Mouse (Mus musculus): ENCODE results near the gene Gm17174. TPM values are rescaled to one million over a fixed set of nuclear protein-coding genes. Genes with fewer than 3 reads are reported as not detected.
"Not testable (repeated sequence)": the region's sequence is repeated elsewhere in the genome, so short reads cannot be mapped to it uniquely, and the experiment has no call there.

Gene Gm17174
- not detected in 2 replicates for total RNA-seq (2014; rRNA removed; ENCODE audit: low replicate concordance)
- not detected in 2 replicates for polyA plus RNA-seq (2015; fragmentation: Nextera tagmentation; extraction: Ambion mirVana)

DNA sequence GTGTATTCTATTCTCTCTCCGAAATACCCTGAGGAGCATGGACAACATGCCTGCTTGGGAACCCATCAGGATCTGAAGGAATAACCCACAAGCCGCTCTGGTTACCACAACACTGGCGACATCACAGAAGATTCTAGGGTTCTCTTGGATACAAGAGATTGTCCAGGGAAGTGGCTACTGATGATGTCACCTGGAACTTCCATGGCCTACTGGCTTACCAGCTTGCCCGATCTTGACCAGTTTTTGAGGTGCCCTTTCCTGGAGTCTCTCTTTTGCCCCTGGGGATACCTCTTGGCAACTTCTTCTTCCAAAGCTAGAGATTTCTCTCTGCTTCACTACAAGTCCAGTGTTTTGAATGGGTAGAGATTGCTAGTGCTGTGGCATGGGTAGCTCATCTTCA, at the start of gene Gm17174:
Gm17174 (minus strand) TSS at position 101 of the 400 bp plus-strand sequence.
- H3K4me1 ChIP-seq (ENCODE audit: control insufficient read depth, insufficient read depth); DNase-seq (ENCODE audit: low spot score); H3K27ac ChIP-seq (ENCODE audit: low read depth); ATAC-seq (ENCODE audit: insufficient read depth, low read depth); H3K9ac ChIP-seq (replicated peaks; ENCODE audit: low read depth, low read length); H3K36me3 ChIP-seq (replicated peaks; ENCODE audit: control insufficient read depth, insufficient read depth, low read length); H3K4me2 ChIP-seq (ENCODE audit: low read depth, low read length); H3K9me3 ChIP-seq (replicated peaks; ENCODE audit: control insufficient read depth, low read length); H3K4me3 ChIP-seq (ENCODE audit: low read depth, low read length); H3K27me3 ChIP-seq (ENCODE audit: control insufficient read depth, insufficient read depth, low read length): not testable (repeated sequence)
- 76% methylated on average over 4 of the region's 4 CpGs for WGBS

DNA sequence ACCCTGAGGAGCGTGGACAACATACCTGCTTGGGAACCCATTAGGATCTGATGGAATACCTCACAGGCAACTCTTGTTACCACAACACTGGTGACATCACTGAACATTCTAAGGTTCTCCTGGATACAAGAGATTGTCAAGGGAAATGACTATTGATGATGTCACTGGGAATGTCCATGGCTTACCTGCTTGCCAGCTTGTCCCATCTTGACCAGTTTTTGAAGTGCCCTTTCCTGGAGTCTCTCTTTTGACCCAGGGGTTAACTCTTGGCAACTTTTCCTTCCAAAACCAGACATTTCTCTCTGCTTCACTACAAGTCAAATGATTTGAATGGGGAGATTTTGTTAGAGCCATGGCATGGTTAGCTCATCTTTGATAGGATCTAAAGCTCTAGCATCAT, 43.6 kb upstream of the Gm17174 start, which contains the start of gene Gm4181:
Gm4181 (minus strand) TSS at position 101 of the 400 bp plus-strand sequence.
- ATAC-seq (ENCODE audit: insufficient read depth, low read depth); H3K9ac ChIP-seq (replicated peaks; ENCODE audit: low read depth, low read length); H3K27me3 ChIP-seq (ENCODE audit: control insufficient read depth, insufficient read depth, low read length); DNase-seq (ENCODE audit: low spot score); H3K36me3 ChIP-seq (replicated peaks; ENCODE audit: control insufficient read depth, insufficient read depth, low read length); H3K9me3 ChIP-seq (replicated peaks; ENCODE audit: control insufficient read depth, low read length); H3K4me3 ChIP-seq (ENCODE audit: low read depth, low read length); H3K27ac ChIP-seq (ENCODE audit: low read depth); H3K4me1 ChIP-seq (ENCODE audit: control insufficient read depth, insufficient read depth); H3K4me2 ChIP-seq (ENCODE audit: low read depth, low read length): not testable (repeated sequence)
- 63% methylated on average over 1 of the region's 1 CpGs for WGBS

DNA sequence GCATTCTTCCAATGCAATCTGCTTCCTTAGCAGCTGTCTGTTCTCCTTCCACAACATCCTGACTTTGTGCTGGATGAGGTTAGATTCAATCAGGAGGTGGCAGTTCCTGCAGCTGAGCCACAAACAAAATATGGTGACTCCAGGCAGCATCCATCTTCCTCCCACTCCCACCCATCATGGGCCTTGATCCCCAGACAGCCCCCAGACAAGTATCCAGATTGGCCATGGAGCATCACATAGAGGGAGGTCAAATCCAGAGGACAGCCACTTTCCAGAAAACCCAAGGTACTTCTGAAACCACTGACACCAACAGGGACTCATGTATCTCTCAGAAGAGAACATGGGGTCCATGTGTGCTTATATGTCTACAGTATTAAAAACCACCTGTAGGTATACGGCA, 40.5 kb upstream of the Gm17174 start:
- not testable (repeated sequence) for DNase-seq (ENCODE audit: low spot score); H3K4me2 ChIP-seq (ENCODE audit: low read depth, low read length); H3K4me3 ChIP-seq (ENCODE audit: low read depth, low read length); H3K4me1 ChIP-seq (ENCODE audit: control insufficient read depth, insufficient read depth); H3K9me3 ChIP-seq (replicated peaks; ENCODE audit: control insufficient read depth, low read length); H3K27ac ChIP-seq (ENCODE audit: low read depth); H3K36me3 ChIP-seq (replicated peaks; ENCODE audit: control insufficient read depth, insufficient read depth, low read length); H3K9ac ChIP-seq (replicated peaks; ENCODE audit: low read depth, low read length); ATAC-seq (ENCODE audit: insufficient read depth, low read depth); H3K27me3 ChIP-seq (ENCODE audit: control insufficient read depth, insufficient read depth, low read length)
- WGBS, result 81% methylated on average over 1 of the region's 1 CpGs

DNA sequence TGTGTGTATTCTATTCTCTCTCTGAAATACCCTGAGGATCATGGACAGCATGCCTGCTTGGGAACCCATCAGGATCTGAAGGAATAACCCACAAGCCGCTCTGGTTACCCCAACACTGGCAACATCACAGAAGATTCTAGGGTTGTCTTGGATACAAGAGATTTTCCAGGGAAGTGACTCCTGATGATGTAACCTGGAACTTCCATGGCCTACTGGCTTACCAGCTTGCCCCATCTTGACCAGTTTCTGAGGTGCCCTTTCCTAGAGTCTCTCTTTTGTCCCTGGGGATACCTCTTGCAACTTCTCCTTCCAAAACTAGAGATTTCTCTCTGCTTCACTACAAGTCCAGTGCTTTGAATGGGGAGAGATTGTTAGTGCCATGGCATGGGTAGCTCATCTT, 19.3 kb upstream of the Gm17174 start, which contains the start of gene Gm17078:
Gm17078 (minus strand) TSS at position 101 of the 400 bp plus-strand sequence.
- Histone ChIP-seq H3K4me2 (ENCODE audit: low read depth, low read length) (no peak within 1 kb of the TSS), H3K4me3 (ENCODE audit: low read depth, low read length) (no peak within 1 kb of the TSS), H3K4me1 (ENCODE audit: control insufficient read depth, insufficient read depth) (no peaks in the 10 kb centered on the region), H3K36me3 (replicated peaks; ENCODE audit: control insufficient read depth, insufficient read depth, low read length) (no peaks in the 10 kb centered on the region), H3K27me3 (ENCODE audit: control insufficient read depth, insufficient read depth, low read length) (no peaks in the 10 kb centered on the region), H3K9me3 (replicated peaks; ENCODE audit: control insufficient read depth, low read length) (no peaks in the 10 kb centered on the region), H3K27ac (ENCODE audit: low read depth) (no peak within 1 kb of the TSS), H3K9ac (replicated peaks; ENCODE audit: low read depth, low read length) (no peak within 1 kb of the TSS)
- TF ChIP-seq CTCF (IDR thresholded peaks at IDR 0.05; ENCODE audit: low read depth), result no peak
- no peak for TF ChIP-seq EP300 (IDR thresholded peaks at IDR 0.05; ENCODE audit: low read depth)
- DNase-seq (ENCODE audit: low spot score), result no peak
- 52% methylated on average over 1 of the region's 1 CpGs for WGBS
- no peak for ATAC-seq (ENCODE audit: insufficient read depth, low read depth)

DNA sequence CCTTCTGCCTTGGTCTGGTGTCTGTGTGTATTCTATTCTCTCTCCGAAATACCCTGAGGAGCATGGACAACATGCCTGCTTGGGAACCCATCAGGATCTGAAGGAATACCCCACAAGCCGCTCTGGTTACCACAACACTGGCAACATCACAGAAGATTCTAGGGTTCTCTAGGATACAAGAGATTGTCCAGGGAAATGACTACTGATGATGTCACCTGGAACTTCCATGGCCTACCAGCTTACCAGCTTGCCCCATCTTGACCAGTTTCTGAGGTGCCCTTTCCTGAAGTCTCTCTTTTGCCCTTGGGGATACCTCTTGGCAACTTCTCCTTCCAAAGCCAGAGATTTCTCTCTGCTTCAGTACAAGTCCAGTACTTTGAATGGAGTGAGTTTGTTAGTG, 18.0 kb downstream of the Gm17174 start, which contains the start of gene Gm17175:
Gm17175 (minus strand) TSS at position 101 of the 400 bp plus-strand sequence.
- 84% methylated on average over 2 of the region's 2 CpGs for WGBS
- DNase-seq (ENCODE audit: low spot score); H3K4me3 ChIP-seq (ENCODE audit: low read depth, low read length); H3K27ac ChIP-seq (ENCODE audit: low read depth); H3K36me3 ChIP-seq (replicated peaks; ENCODE audit: control insufficient read depth, insufficient read depth, low read length); H3K4me2 ChIP-seq (ENCODE audit: low read depth, low read length); H3K27me3 ChIP-seq (ENCODE audit: control insufficient read depth, insufficient read depth, low read length); ATAC-seq (ENCODE audit: insufficient read depth, low read depth); H3K9me3 ChIP-seq (replicated peaks; ENCODE audit: control insufficient read depth, low read length); H3K4me1 ChIP-seq (ENCODE audit: control insufficient read depth, insufficient read depth); H3K9ac ChIP-seq (replicated peaks; ENCODE audit: low read depth, low read length): not testable (repeated sequence)

DNA sequence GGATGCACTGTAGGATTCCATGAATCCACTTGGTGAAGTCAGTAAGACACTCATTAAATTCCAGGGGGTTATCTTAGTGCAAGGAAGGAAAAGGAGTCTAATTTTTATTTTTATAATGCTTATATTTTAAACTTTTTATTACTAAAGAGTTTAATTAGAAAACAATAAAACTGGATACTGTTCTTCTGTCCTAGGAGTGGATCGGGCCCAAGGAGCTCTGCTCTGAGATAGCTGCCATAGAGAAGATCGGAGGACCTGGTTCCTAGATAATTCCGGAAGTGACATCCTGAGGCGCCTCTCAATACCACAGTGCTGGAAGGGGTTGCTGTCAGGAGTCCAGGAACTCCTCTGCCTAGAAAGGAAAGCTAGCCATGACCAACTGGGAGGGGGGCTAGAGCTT, 39.4 kb downstream of the Gm17174 start, which contains the start of gene Gm5622:
Gm5622 (plus strand) TSS at position 301 of the 400 bp plus-strand sequence.
- no peaks in the 10 kb centered on the region for H3K36me3 ChIP-seq (replicated peaks; ENCODE audit: control insufficient read depth, insufficient read depth, low read length)
- H3K4me1 ChIP-seq (ENCODE audit: control insufficient read depth, insufficient read depth), result no peaks in the 10 kb centered on the region
- H3K4me2 ChIP-seq (ENCODE audit: low read depth, low read length), result no peak within 1 kb of the TSS
- no peaks in the 10 kb centered on the region for H3K9me3 ChIP-seq (replicated peaks; ENCODE audit: control insufficient read depth, low read length)
- 80% methylated on average over 4 of the region's 4 CpGs for WGBS
- H3K4me3 ChIP-seq (ENCODE audit: low read depth, low read length), result no peak within 1 kb of the TSS
- H3K27me3 ChIP-seq (ENCODE audit: control insufficient read depth, insufficient read depth, low read length), result no peaks in the 10 kb centered on the region
- DNase-seq (ENCODE audit: low spot score) (no peak), ATAC-seq (ENCODE audit: insufficient read depth, low read depth) (no peak)
- no peak within 1 kb of the TSS for H3K27ac ChIP-seq (ENCODE audit: low read depth)
- TF ChIP-seq EP300 (IDR thresholded peaks at IDR 0.05; ENCODE audit: low read depth), result no peak
- no peak for TF ChIP-seq CTCF (IDR thresholded peaks at IDR 0.05; ENCODE audit: low read depth)
- no peak within 1 kb of the TSS for H3K9ac ChIP-seq (replicated peaks; ENCODE audit: low read depth, low read length)

Other genes starting within 250 kb of the Gm17174 start
- not detected in 2 replicates for gene Gm7247, start 230.4 kb downstream of the Gm17174 start, total RNA-seq (2014; rRNA removed; ENCODE audit: low replicate concordance)
- gene Gm7247, start 230.4 kb downstream of the Gm17174 start, polyA plus RNA-seq (2015; fragmentation: Nextera tagmentation; extraction: Ambion mirVana), result not detected in 2 replicates
- gene Vmn2r88, start 181.3 kb downstream of the Gm17174 start, total RNA-seq (2014; rRNA removed; ENCODE audit: low replicate concordance), result not detected in 2 replicates
- gene Vmn2r88, start 181.3 kb downstream of the Gm17174 start, polyA plus RNA-seq (2015; fragmentation: Nextera tagmentation; extraction: Ambion mirVana), result not detected in 2 replicates
- not detected in 2 replicates for gene Vmn2r89, start 140.3 kb downstream of the Gm17174 start, total RNA-seq (2014; rRNA removed; ENCODE audit: low replicate concordance)
- not detected in 2 replicates for gene Vmn2r89, start 140.3 kb downstream of the Gm17174 start, polyA plus RNA-seq (2015; fragmentation: Nextera tagmentation; extraction: Ambion mirVana)
- not detected in 2 replicates for gene Gm5622, start 39.3 kb downstream of the Gm17174 start, total RNA-seq (2014; rRNA removed; ENCODE audit: low replicate concordance)
- gene Gm5622, start 39.3 kb downstream of the Gm17174 start, polyA plus RNA-seq (2015; fragmentation: Nextera tagmentation; extraction: Ambion mirVana), result not detected in 2 replicates
- gene Gm17175, start 18.1 kb downstream of the Gm17174 start, total RNA-seq (2014; rRNA removed; ENCODE audit: low replicate concordance), result not detected in 2 replicates
- gene Gm17175, start 18.1 kb downstream of the Gm17174 start, polyA plus RNA-seq (2015; fragmentation: Nextera tagmentation; extraction: Ambion mirVana), result not detected in 2 replicates
- not detected in 2 replicates for gene Gm17078, start 19.2 kb upstream of the Gm17174 start, total RNA-seq (2014; rRNA removed; ENCODE audit: low replicate concordance)
- gene Gm17078, start 19.2 kb upstream of the Gm17174 start, polyA plus RNA-seq (2015; fragmentation: Nextera tagmentation; extraction: Ambion mirVana), result not detected in 2 replicates
- gene Gm4181, start 43.5 kb upstream of the Gm17174 start, total RNA-seq (2014; rRNA removed; ENCODE audit: low replicate concordance), result not detected in 2 replicates
- gene Gm4181, start 43.5 kb upstream of the Gm17174 start, polyA plus RNA-seq (2015; fragmentation: Nextera tagmentation; extraction: Ambion mirVana), result not detected in 2 replicates
- gene Gm17079, start 103.3 kb upstream of the Gm17174 start, total RNA-seq (2014; rRNA removed; ENCODE audit: low replicate concordance), result not detected in 2 replicates
- gene Gm17079, start 103.3 kb upstream of the Gm17174 start, polyA plus RNA-seq (2015; fragmentation: Nextera tagmentation; extraction: Ambion mirVana), result not detected in 2 replicates
- gene Gm5800, start 125.0 kb upstream of the Gm17174 start, total RNA-seq (2014; rRNA removed; ENCODE audit: low replicate concordance), result not detected in 2 replicates
- not detected in 2 replicates for gene Gm5800, start 125.0 kb upstream of the Gm17174 start, polyA plus RNA-seq (2015; fragmentation: Nextera tagmentation; extraction: Ambion mirVana)
- not detected in 2 replicates for gene Ang4, start 181.5 kb upstream of the Gm17174 start, total RNA-seq (2014; rRNA removed; ENCODE audit: low replicate concordance)
- not detected in 2 replicates for gene Ang4, start 181.5 kb upstream of the Gm17174 start, polyA plus RNA-seq (2015; fragmentation: Nextera tagmentation; extraction: Ambion mirVana)
- not detected in 2 replicates for gene AY358078, start 207.9 kb upstream of the Gm17174 start, total RNA-seq (2014; rRNA removed; ENCODE audit: low replicate concordance)
- not detected in 2 replicates for gene AY358078, start 207.9 kb upstream of the Gm17174 start, polyA plus RNA-seq (2015; fragmentation: Nextera tagmentation; extraction: Ambion mirVana)

Measured in heart, postnatal 0 days (tissue).